In genomic region chr5:140858335-140858734, GRCm38 (mm10) we compare ENCODE assay signal across 12 mouse cellular contexts. TPM values are rescaled to one million over a fixed set of nuclear protein-coding genes. Genes with fewer than 3 reads are reported as not detected.
DNase-seq lines count a peak whose midpoint lies in the region; ATAC-seq lines count a peak whose summit lies in the region.
"Had no signal": no experiment of that assay in that cellular context is flagged by ENCODE, and none has a peak within 500 bp of the region (broad histone marks: within the 10 kb centered on the region; RNA-seq: fewer than 3 reads in every experiment).

No protein-coding gene starts in this region.

- H3K27me3 ChIP-seq in kidney, embryonic 14.5 days (ENCODE audit: control insufficient read depth, insufficient read depth, low read length) = no peaks in the 10 kb centered on the region
- H3K27me3 ChIP-seq in forebrain, embryonic 10.5 days (ENCODE audit: poor library complexity, severe bottlenecking) = no peaks in the 10 kb centered on the region
- no peaks in the 10 kb centered on the region for H3K27me3 ChIP-seq in embryonic facial prominence, embryonic 10.5 days (replicated peaks; ENCODE audit: low read depth, poor library complexity, severe bottlenecking)
- H3K27me3 ChIP-seq: hindbrain, embryonic 13.5 days; liver, embryonic 15.5 days had no signal

- 0 out of 2 replicates have a peak, but pooled peaks cover 3% of the 10 kb centered on the region for H3K4me1 ChIP-seq in kidney, embryonic 14.5 days (ENCODE audit: control insufficient read depth, insufficient read depth, low read length)
- H3K4me1 ChIP-seq in forebrain, embryonic 10.5 days = peaks cover 16% of the 10 kb centered on the region
- 0 out of 2 replicates have a peak, but pooled peaks cover 2% of the 10 kb centered on the region for H3K4me1 ChIP-seq in embryonic facial prominence, embryonic 10.5 days

- no peak overlapping the region for H3K9ac ChIP-seq in kidney, embryonic 14.5 days (ENCODE audit: low read depth, low read length)
- H3K9ac ChIP-seq: hindbrain, embryonic 13.5 days; liver, embryonic 15.5 days had no signal

- H3K9me3 ChIP-seq in kidney, embryonic 14.5 days (ENCODE audit: control insufficient read depth, low read length) = no peaks in the 10 kb centered on the region
- H3K9me3 ChIP-seq in forebrain, embryonic 10.5 days = no peaks in the 10 kb centered on the region
- no peaks in the 10 kb centered on the region for H3K9me3 ChIP-seq in embryonic facial prominence, embryonic 10.5 days
- H3K9me3 ChIP-seq: hindbrain, embryonic 13.5 days; liver, embryonic 15.5 days had no signal

- ATAC-seq in kidney, embryonic 14.5 days (ENCODE audit: low FRiP score, low TSS enrichment) = no peak
- peak; percentile 77 for ATAC-seq in activated CD4-positive, CD25-positive, alpha-beta regulatory T cell, adult 4 months
- 0 out of 2 replicates have a peak, but pooled peaks have one; percentile 26 for ATAC-seq in neutrophil, adult 5-6 weeks (ENCODE audit: extremely low read depth, insufficient number of reproducible peaks, low FRiP score, poor library complexity, severe bottlenecking)
- no peak for ATAC-seq in erythroblast, adult 5-6 weeks (replicated peaks; ENCODE audit: low FRiP score, poor library complexity, severe bottlenecking)

- H3K36me3 ChIP-seq in kidney, embryonic 14.5 days (ENCODE audit: control insufficient read depth, insufficient read depth, low read length) = no peaks in the 10 kb centered on the region
- H3K36me3 ChIP-seq in forebrain, embryonic 10.5 days (replicated peaks) = no peaks in the 10 kb centered on the region
- no peaks in the 10 kb centered on the region for H3K36me3 ChIP-seq in embryonic facial prominence, embryonic 10.5 days (replicated peaks)
- H3K36me3 ChIP-seq: hindbrain, embryonic 13.5 days; liver, embryonic 15.5 days had no signal

- H3K4me2 ChIP-seq in kidney, embryonic 14.5 days (replicated peaks; ENCODE audit: low read depth, low read length) = no peak overlapping the region
- H3K4me2 ChIP-seq: hindbrain, embryonic 13.5 days; liver, embryonic 15.5 days had no signal

- H3K4me3 ChIP-seq in kidney, embryonic 14.5 days (ENCODE audit: low read length) = no peak overlapping the region
- no peak overlapping the region for H3K4me3 ChIP-seq in forebrain, embryonic 10.5 days
- H3K4me3 ChIP-seq in embryonic facial prominence, embryonic 10.5 days = no peak overlapping the region
- H3K4me3 ChIP-seq: hindbrain, embryonic 13.5 days; liver, embryonic 15.5 days had no signal

- WGBS in kidney, embryonic 14.5 days = 91% methylated on average over 3 of the region's 3 CpGs
- WGBS in forebrain, embryonic 10.5 days = 87% methylated on average over 3 of the region's 3 CpGs
- WGBS in embryonic facial prominence, embryonic 10.5 days = 94% methylated on average over 3 of the region's 3 CpGs

- H3K27ac ChIP-seq in kidney, embryonic 14.5 days (ENCODE audit: low read depth, low read length) = no peak overlapping the region
- no peak overlapping the region for H3K27ac ChIP-seq in forebrain, embryonic 10.5 days
- no peak overlapping the region for H3K27ac ChIP-seq in embryonic facial prominence, embryonic 10.5 days (replicated peaks)
- H3K27ac ChIP-seq: hindbrain, embryonic 13.5 days; liver, embryonic 15.5 days had no signal

- DNase-seq in kidney, postnatal 10 days = peak; percentile 26
- DNase-seq in CD4-positive helper T cell, adult 2 months (ENCODE audit: low read depth, low spot score) = peak; percentile 67
- DNase-seq in forebrain, embryonic 10.5 days (ENCODE audit: extremely low spot score, low spot score) = no peak
- no peak for DNase-seq in embryonic facial prominence, embryonic 10.5 days (ENCODE audit: low spot score)
- DNase-seq: cerebellum, postnatal 25 days; gastrocnemius, postnatal 36 days had no signal

RNA-seq across cellular contexts. Expression of gene Gna12, which starts 28.1 kb away (rescaled TPM):
- 20.4 and 22.1 TPM in 2 replicates for polyA plus RNA-seq in kidney, embryonic 14.5 days (2014; fragmentation: Nextera tagmentation; extraction: Ambion mirVana)
- polyA plus RNA-seq in activated CD4-positive, CD25-positive, alpha-beta regulatory T cell, adult 4 months (2017; shearing (Covaris generic)) = 1 to 10 TPM; 3.9 to 4.6 TPM
- 9.9 and 11.5 TPM in 2 replicates for total RNA-seq in neutrophil, adult 5-6 weeks (2017)
- polyA plus RNA-seq in forebrain, embryonic 10.5 days (2016; fragmentation: Nextera tagmentation; extraction: Ambion mirVana) = 6.1 and 7.6 TPM in 2 replicates
- total RNA-seq in erythroblast, adult 5-6 weeks (2015; ENCODE audit: low replicate concordance) = 12.1 and 16.1 TPM in 2 replicates
- total RNA-seq in erythroblast, adult 5-6 weeks (2017; ENCODE audit: low replicate concordance) = 9.9 and 11.5 TPM in 2 replicates
- polyA plus RNA-seq in embryonic facial prominence, embryonic 10.5 days (2016; fragmentation: Nextera tagmentation; extraction: Ambion mirVana) = 11.4 and 14.1 TPM in 2 replicates

Comparison
In these comparisons a context has a peak if more than half of its experiments do, and no peak if none do; other contexts are left out.
1. DNase-seq: peak in kidney, postnatal 10 days (single experiment) and CD4-positive helper T cell, adult 2 months (single experiment); none in forebrain, embryonic 10.5 days (single experiment) and embryonic facial prominence, embryonic 10.5 days (single experiment).
2. ATAC-seq: peak in activated CD4-positive, CD25-positive, alpha-beta regulatory T cell, adult 4 months (single experiment) and neutrophil, adult 5-6 weeks (single experiment); none in kidney, embryonic 14.5 days (single experiment) and erythroblast, adult 5-6 weeks (single experiment).